Mouse (Mus musculus): ENCODE measurements around the gene Tigit. TPM values are rescaled to one million over a fixed set of nuclear protein-coding genes. Genes with fewer than 3 reads are reported as not detected.

The Tigit gene
- total RNA-seq, 1 experiment from 2014 or later, result not detected

- ATAC-seq (ENCODE audit: extremely low read depth, insufficient number of reproducible peaks, low FRiP score, poor library complexity, severe bottlenecking), result no peak
These were observed 10.5 kb upstream of the Tigit start for GRCm38 (mm10) chr16:43674400-43674799.

- no peak for ATAC-seq (ENCODE audit: extremely low read depth, insufficient number of reproducible peaks, low FRiP score, poor library complexity, severe bottlenecking)
These were observed 8.8 kb upstream of the Tigit start for GRCm38 (mm10) chr16:43672697-43673096.

- ATAC-seq (ENCODE audit: extremely low read depth, insufficient number of reproducible peaks, low FRiP score, poor library complexity, severe bottlenecking), result no peak
These were observed 8.0 kb upstream of the Tigit start for GRCm38 (mm10) chr16:43671972-43672371.

- ATAC-seq (ENCODE audit: extremely low read depth, insufficient number of reproducible peaks, low FRiP score, poor library complexity, severe bottlenecking), result no peak
These were observed 4.3 kb upstream of the Tigit start for GRCm38 (mm10) chr16:43668294-43668693.

- no peak for ATAC-seq (ENCODE audit: extremely low read depth, insufficient number of reproducible peaks, low FRiP score, poor library complexity, severe bottlenecking)
These were observed 915 bp upstream of the Tigit start for GRCm38 (mm10) chr16:43664861-43665260.

- ATAC-seq (ENCODE audit: extremely low read depth, insufficient number of reproducible peaks, low FRiP score, poor library complexity, severe bottlenecking), result no peak
These were observed 1.6 kb downstream of the Tigit start for GRCm38 (mm10) chr16:43662124-43663004.

GRCm38 (mm10) chr16:43661576-43661975 lies 2.4 kb downstream of the Tigit start:
- no peak for ATAC-seq (ENCODE audit: extremely low read depth, insufficient number of reproducible peaks, low FRiP score, poor library complexity, severe bottlenecking)

GRCm38 (mm10) chr16:43655183-43655787 lies 8.7 kb downstream of the Tigit start:
- ATAC-seq (ENCODE audit: extremely low read depth, insufficient number of reproducible peaks, low FRiP score, poor library complexity, severe bottlenecking), result peak; percentile 62; the same call in 1 of the 2 replicates

GRCm38 (mm10) chr16:43654269-43654668 lies 9.7 kb downstream of the Tigit start:
- ATAC-seq (ENCODE audit: extremely low read depth, insufficient number of reproducible peaks, low FRiP score, poor library complexity, severe bottlenecking), result no peak

GRCm38 (mm10) chr16:43653288-43653687 lies 10.7 kb downstream of the Tigit start:
- no peak for ATAC-seq (ENCODE audit: extremely low read depth, insufficient number of reproducible peaks, low FRiP score, poor library complexity, severe bottlenecking)

- ATAC-seq (ENCODE audit: extremely low read depth, insufficient number of reproducible peaks, low FRiP score, poor library complexity, severe bottlenecking), result no peak
These were observed 13.4 kb downstream of the Tigit start for GRCm38 (mm10) chr16:43650355-43651080.

- ATAC-seq (ENCODE audit: extremely low read depth, insufficient number of reproducible peaks, low FRiP score, poor library complexity, severe bottlenecking), result no peak
These were observed 16.3 kb downstream of the Tigit start for GRCm38 (mm10) chr16:43647641-43648040.

- no peak for ATAC-seq (ENCODE audit: extremely low read depth, insufficient number of reproducible peaks, low FRiP score, poor library complexity, severe bottlenecking)
These were observed 17.0 kb downstream of the Tigit start for GRCm38 (mm10) chr16:43646943-43647342.

GRCm38 (mm10) chr16:43645879-43646278 lies 18.1 kb downstream of the Tigit start:
- no peak for ATAC-seq (ENCODE audit: extremely low read depth, insufficient number of reproducible peaks, low FRiP score, poor library complexity, severe bottlenecking)

GRCm38 (mm10) chr16:43641230-43641629 lies 22.7 kb downstream of the Tigit start:
- no peak for ATAC-seq (ENCODE audit: extremely low read depth, insufficient number of reproducible peaks, low FRiP score, poor library complexity, severe bottlenecking)

GRCm38 (mm10) chr16:43638406-43639049 lies 25.4 kb downstream of the Tigit start:
- ATAC-seq (ENCODE audit: extremely low read depth, insufficient number of reproducible peaks, low FRiP score, poor library complexity, severe bottlenecking), result no peak

GRCm38 (mm10) chr16:43637241-43637640 lies 26.7 kb downstream of the Tigit start:
- ATAC-seq (ENCODE audit: extremely low read depth, insufficient number of reproducible peaks, low FRiP score, poor library complexity, severe bottlenecking), result no peak

- no peak for ATAC-seq (ENCODE audit: extremely low read depth, insufficient number of reproducible peaks, low FRiP score, poor library complexity, severe bottlenecking)
These were observed 29.9 kb downstream of the Tigit start for GRCm38 (mm10) chr16:43634037-43634436.

GRCm38 (mm10) chr16:43631758-43632157 lies 32.2 kb downstream of the Tigit start:
- ATAC-seq (ENCODE audit: extremely low read depth, insufficient number of reproducible peaks, low FRiP score, poor library complexity, severe bottlenecking), result no peak
